Mouse (Mus musculus): Measurements from ENCODE around the gene Usp1.
"Not testable (repeated sequence)": the region's sequence is repeated elsewhere in the genome, so short reads cannot be mapped to it uniquely, and the experiment has no call there.

Usp1 gene

GRCm38 (mm10) chr4:98978693-98979092, 55.1 kb downstream of the Usp1 start:
- DNase-seq (ENCODE audit: extremely low read depth, low read depth, low spot score): no peak

GRCm38 (mm10) chr4:98979976-98980375, 56.4 kb downstream of the Usp1 start:
- not testable (repeated sequence) for DNase-seq (ENCODE audit: extremely low read depth, low read depth, low spot score)

GRCm38 (mm10) chr4:98984701-98985100, 61.1 kb downstream of the Usp1 start:
- no peak for DNase-seq (ENCODE audit: extremely low read depth, low read depth, low spot score)

Measured in fat pad, adult 2 months (tissue).